Mouse (Mus musculus) MEL (cell line): ENCODE measurements around the gene Tbc1d24.
"Not testable (repeated sequence)": the region's sequence is repeated elsewhere in the genome, so short reads cannot be mapped to it uniquely, and the experiment has no call there.

Experiments used
- CTCF ChIP-seq, 3 experiments: IDR thresholded peaks in 2 of 3; conservative IDR thresholded peaks in 1 of 3; 2 replicates each; pipeline ENCODE4 v1.5.1; 2011 to 2012; ENCODE audit warnings: low read length in 3 of 3, low read depth in 2 of 3, mild to moderate bottlenecking in 2 of 3, improper control_type of control experiment in 1 of 3, inconsistent platforms in 1 of 3, mixed read lengths in 1 of 3, moderate library complexity in 1 of 3; ENCODE audit not compliant: control insufficient read depth in 1 of 3, insufficient read depth in 1 of 3, poor library complexity in 1 of 3, severe bottlenecking in 1 of 3
- EP300 ChIP-seq, 2 experiments: IDR thresholded peaks; 2 replicates each; pipeline ENCODE4 v1.6.1; 2011; ENCODE audit warnings: improper control_type of control experiment in 2 of 2, low read length in 2 of 2, low read depth in 1 of 2, mild to moderate bottlenecking in 1 of 2
- MAFK ChIP-seq: IDR thresholded peaks from 2 replicates; pipeline ENCODE4 v1.6.1; 2011; ENCODE audit warnings: low read depth, mild to moderate bottlenecking, low read length, improper control_type of control experiment, borderline replicate concordance
- POLR2AphosphoS5 ChIP-seq: IDR thresholded peaks from 2 replicates; pipeline ENCODE4 v1.6.1; 2012; ENCODE audit warnings: low read depth, borderline replicate concordance, mild to moderate bottlenecking, inconsistent platforms, low read length, moderate library complexity, mixed read lengths

DNA sequence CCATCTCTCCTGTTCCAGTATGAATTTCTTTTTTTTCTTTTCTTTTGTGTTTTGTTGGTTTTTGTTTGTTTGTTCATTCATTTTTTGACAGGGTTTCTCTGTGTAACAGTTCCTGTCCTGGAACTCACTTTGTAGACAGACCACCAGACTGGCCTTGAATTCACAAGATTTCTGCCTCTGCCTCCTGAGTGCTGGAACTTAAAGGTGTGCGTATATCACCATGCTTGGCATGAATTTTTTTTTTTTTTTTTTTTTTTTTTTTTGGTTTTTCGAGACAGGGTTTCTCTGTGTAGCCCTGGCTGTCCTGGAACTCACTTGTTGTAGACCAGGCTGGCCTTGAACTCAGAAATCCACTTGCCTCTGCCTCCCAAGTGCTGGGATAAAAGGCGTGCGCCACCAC lies 76.1 kb downstream of the Tbc1d24 start:
- not testable (repeated sequence) for TF ChIP-seq POLR2AphosphoS5; CTCF (IDR thresholded peaks at IDR 0.05 in 2 of 3, conservative IDR thresholded peaks at IDR 0.05 in 1 of 3; ENCODE audit: control insufficient read depth in 1 of 3, insufficient read depth in 1 of 3, low read depth in 2 of 3, low read length in 3 of 3, poor library complexity in 1 of 3, severe bottlenecking in 1 of 3); MAFK; EP300 (IDR thresholded peaks at IDR 0.05; ENCODE audit: low read depth in 1 of 2, low read length in 2 of 2)
